Mouse (Mus musculus) hindlimb bud, embryonic 11.5 days (tissue): ENCODE results near the gene Parp12.

ENCODE experiments used
- DNase-seq: peaks from one replicate; pipeline ENCODE4 v3.0.0-alpha.2; 2012; ENCODE audit warnings: low read depth, low spot score; ENCODE audit errors: extremely low spot score

Parp12 gene

GRCm38 (mm10) chr6:39117584-39118455 lies at the start of gene Parp12:
Gene Parp12 (minus strand): TSS chr6:39118349.
- DNase-seq, result no peak

GRCm38 (mm10) chr6:39164891-39165290 lies 46.7 kb upstream of the Parp12 start:
- no peak for DNase-seq

- no peak for DNase-seq
These were observed 43.8 kb upstream of the Parp12 start for GRCm38 (mm10) chr6:39161975-39162374.

- no peak for DNase-seq
These were observed 27.9 kb upstream of the Parp12 start for GRCm38 (mm10) chr6:39146041-39146440.

DNA sequence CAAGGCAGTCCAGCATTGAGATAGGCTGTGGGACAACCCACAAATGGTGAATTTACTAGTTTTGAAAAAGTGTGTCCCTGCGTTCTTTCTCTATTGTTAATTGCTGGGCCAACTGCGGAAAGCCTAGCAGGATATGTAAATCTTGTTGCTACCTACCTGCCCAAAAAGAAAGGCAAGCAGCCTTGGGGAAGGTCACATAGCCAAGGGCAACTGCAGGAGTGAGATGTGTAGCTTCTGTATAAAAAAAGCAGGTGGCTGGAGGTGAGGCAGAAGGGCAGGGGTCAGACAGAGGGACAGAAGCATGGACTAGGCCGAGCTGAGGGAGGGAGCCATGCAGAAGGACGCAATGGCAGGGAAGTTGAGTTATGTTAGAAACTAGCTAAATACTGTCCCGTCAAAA lies 14.4 kb upstream of the Parp12 start:
- no peak for DNase-seq

DNA sequence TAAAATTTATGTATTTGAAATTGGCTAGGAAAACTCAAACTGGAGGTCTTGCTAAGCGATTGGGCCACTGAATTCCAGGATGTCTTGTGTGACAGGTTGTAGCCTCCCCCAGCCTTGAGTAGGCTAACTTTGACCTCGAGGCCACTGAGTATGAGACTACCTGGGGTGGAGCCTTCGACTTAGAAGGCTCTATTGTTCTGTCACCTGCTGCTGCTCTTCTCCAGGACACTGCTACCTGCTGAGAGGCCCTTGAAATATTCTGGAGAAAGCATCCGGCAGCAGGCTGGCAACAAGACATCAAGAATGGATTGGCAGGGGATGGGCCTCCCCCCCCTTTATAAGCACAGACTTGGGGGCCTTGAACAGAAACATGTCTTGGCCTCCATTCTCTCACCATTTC lies 13.3 kb upstream of the Parp12 start:
- no peak for DNase-seq

GRCm38 (mm10) chr6:39124719-39125118 lies 6.6 kb upstream of the Parp12 start:
- DNase-seq, result no peak

GRCm38 (mm10) chr6:39120685-39121084 lies 2.5 kb upstream of the Parp12 start:
- DNase-seq, result no peak

- DNase-seq, result no peak
These were observed 320 bp upstream of the Parp12 start for GRCm38 (mm10) chr6:39118456-39118881.

GRCm38 (mm10) chr6:39115438-39115837 lies 2.7 kb downstream of the Parp12 start:
- no peak for DNase-seq

DNA sequence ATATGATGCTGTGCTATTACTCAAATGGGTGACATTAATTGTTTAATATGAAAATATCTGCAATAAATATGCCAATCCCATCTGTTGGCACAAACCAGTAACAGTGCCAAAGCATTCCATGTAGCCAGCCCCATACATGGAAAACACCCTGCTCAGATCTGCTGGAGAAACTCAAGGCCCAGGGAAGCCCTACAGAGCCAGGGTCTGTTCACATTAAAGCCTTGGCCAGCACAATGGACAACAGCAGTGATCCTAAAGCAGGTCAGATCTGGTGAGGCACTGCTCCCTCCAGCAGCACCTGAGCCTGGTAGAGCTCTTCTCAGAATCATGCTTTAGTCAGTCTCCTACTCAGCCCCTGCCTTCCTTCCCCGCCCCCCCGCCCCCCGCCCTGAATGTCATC lies 5.0 kb downstream of the Parp12 start:
- no peak for DNase-seq

DNA sequence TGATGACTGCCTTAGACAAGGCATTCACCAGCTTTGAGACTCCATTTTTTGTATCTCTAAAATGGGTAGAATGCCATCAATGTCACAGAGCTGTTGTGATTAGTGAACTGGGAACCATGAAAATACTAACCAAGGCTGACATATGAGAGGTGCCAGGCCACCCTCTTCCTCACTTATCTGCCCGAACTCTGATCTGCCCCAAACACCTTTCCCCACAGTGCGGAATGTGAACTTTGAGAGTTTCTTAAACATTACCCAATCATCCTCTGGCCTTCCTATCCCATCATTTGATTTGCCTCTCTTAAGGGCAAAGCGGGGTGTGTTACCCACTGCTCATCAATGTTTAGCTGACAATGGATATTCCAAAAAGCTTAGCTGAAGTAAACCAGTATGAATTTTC lies 5.4 kb downstream of the Parp12 start:
- no peak for DNase-seq

GRCm38 (mm10) chr6:39106812-39107211 lies 11.3 kb downstream of the Parp12 start:
- DNase-seq, result no peak

DNA sequence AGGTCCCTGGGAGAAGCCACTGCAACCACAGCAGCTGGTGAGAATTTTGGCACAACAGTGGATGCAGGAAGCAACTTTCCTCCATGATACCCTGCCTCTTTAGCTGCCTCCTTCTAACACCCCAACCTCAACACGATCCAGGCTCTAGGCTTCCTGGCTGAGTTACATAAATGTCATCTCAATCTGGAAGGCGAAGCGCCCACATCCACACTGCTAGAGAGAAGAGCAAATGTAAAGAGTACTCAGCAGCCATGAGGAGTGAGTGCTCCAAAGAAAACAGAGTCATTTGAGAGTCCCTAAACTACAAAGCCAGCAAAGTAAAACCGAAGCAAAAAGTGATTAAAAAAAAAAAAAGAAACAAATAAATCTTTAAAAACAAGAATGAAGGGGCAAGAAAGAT lies 13.5 kb downstream of the Parp12 start:
- DNase-seq, result no peak

DNA sequence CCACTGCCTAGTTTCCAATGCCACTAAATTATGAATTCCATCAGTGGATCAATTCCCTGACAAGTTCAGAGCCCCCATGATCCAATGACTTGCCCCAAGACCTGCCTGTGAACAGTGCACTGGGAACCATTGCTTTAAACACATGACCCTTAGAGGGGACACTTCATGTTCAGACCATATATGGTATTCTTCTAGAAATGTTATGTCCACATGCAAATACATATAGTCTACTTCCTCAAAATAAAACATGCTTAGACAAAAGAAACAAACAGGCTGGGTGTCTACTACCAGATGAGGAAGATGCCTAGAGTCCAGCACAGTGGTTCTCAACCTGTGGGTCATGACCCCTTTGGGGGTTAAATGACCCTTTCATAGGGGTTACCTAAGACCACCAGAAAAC lies 41.7 kb downstream of the Parp12 start:
- no peak for DNase-seq

DNA sequence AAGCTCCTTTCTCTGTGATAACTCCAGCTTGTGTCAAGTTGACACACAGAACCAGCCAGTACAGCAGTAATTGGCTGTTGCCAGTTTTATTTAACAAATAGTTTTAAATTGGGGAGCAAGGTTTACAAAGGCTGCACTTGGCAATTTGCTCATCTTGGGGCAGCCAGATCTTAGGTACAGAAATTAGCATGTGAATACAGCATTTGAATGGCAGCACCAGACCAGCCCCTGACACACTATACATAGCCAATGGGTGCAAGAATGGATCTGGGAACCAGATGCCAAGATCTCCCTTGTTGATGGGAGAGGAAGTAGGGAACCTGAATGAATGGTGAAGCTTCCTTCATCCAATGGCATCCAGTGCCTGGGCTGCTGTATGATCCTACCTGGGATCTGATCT lies 44.0 kb downstream of the Parp12 start:
- no peak for DNase-seq

DNA sequence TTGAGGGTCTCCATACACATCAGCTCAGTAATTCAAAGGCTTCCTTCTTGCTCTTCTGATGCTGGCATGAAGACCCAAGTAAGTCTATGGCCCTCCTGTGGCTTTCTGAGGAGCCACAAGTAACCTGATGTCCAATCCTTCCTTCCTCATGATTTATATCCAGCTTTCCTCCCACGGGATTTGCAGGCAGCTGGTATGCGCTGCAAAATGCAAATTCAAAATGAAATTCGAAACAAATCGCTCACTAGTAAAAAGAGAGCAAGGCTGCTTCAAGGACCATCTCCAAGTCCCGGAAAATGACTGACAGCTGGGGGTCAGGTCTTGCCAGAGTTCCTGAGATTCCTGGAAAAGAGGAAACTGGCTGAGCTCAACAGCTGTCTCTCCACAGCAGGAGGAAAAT lies 45.5 kb downstream of the Parp12 start:
- DNase-seq, result no peak

DNA sequence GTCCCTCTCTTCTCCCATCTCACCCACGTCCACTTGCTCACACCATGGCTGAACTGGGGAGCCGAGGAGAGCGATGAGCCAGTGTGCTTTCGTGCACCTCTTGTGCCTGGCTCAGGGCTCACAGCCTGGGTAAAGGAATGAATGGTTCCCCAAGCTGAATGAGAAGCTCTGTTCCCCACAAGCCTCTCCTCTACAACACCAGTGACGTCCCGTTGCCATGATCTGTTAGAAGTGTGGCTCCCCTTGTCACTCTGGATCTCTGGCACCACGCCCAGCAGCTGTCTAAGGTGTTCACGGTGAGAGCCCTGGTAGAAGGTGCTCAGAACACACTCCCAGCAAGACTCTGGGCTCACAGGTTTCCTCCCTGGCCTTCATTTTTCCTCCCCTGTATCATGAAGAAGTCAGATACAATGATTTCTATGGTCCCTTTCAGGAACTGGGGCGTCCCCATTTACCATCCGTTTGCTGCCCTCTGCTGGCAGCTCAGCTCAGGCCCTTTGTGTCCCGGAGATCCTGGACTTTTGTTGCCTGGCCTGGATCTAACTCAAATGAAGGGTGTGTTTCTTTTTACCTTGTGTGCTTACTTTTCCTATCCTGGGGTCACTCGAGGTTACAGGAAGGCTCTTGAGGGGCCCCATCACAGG lies 51.1 kb downstream of the Parp12 start:
- DNase-seq, result peak; percentile 61

DNA sequence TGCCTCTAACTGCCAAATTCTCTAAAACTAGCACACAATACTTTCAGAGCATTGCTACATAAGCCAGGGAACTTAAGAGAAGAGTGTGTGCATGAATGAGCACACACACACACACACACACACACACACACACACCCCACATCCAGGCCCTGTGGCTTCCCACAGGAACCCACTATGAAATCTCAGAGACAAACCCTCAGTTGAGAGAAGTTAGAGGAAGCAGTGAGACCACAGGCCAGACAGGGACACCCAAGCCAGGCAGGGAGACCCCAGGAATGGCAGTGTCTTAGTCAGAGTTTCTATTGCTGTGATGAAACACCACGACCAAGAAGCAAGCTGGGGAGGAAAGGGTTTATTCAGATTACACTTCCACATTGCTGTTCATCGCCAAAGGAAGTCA lies 54.6 kb downstream of the Parp12 start:
- DNase-seq, result no peak

DNA sequence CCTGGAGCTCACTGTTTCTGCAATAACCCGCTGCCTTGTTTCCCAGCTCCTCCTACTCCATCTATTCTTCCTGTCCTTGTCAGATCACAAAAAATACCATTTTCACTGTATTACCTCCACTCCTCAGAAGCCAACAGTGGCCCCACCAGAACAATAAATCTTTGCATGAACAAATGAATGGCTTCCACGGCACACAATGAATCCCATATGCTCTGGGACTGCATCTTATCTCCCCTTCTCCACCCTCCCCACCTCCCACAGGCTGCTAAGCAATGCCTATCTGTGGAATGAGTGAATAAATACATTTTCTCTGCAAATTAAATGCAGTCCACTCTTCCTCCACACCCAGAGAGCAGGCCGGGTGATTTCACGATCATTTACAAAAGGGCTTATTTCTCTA lies 57.0 kb downstream of the Parp12 start:
- no peak for DNase-seq

GRCm38 (mm10) chr6:39059547-39060497 lies 58.3 kb downstream of the Parp12 start:
- no peak for DNase-seq
